Mouse (Mus musculus) megakaryocyte, embryonic 14.5 days (primary cell): ENCODE measurements at regions not wholly inside any gene's neighbourhood (a gene's known extent, or its start where the extent isn't known, plus 50 kb on each side); places are given as distances from the start of the nearest gene placed in this dataset.

Source experiments
- FLI1 ChIP-seq: IDR thresholded peaks from 2 replicates; pipeline ENCODE4 v1.6.1; 2012; ENCODE audit warnings: low read length, inconsistent platforms, mixed read lengths
- GATA1 ChIP-seq: IDR thresholded peaks from 3 replicates; pipeline ENCODE4 v1.6.1; 2012; ENCODE audit warnings: mixed read lengths, low read length, inconsistent platforms, borderline replicate concordance

- TF ChIP-seq GATA1 (no peak), FLI1 (no peak)
Observed at GRCm38 (mm10) chr16:58234686-58235085, 173.6 kb upstream of the Dcbld2 start.
